Mouse (Mus musculus) midbrain, embryonic 10.5 days (tissue): ENCODE measurements around the gene Brwd1. TPM values are rescaled to one million over a fixed set of nuclear protein-coding genes. Genes with fewer than 3 reads are reported as not detected.

ENCODE experiments used
- DNase-seq: peaks from one replicate; pipeline ENCODE4 v3.0.0-alpha.2; 2017; ENCODE audit warnings: low spot score
- H3K27ac ChIP-seq: fragments of 300-500 bp; sonication (generic); replicated peaks from 2 replicates; pipeline ENCODE4 v1.5.1; 2016; ENCODE audit warnings: mild to moderate bottlenecking
- H3K27me3 ChIP-seq: fragments of 300-500 bp; sonication (generic); 2 replicates; pipeline ENCODE4 v1.6.1; 2016; ENCODE audit warnings: low read depth, mild to moderate bottlenecking; ENCODE audit not compliant: poor library complexity, severe bottlenecking
- H3K36me3 ChIP-seq: fragments of 300-500 bp; sonication (generic); 2 replicates; pipeline ENCODE4 v1.6.1; 2016; ENCODE audit warnings: mild to moderate bottlenecking, moderate library complexity
- H3K4me1 ChIP-seq: fragments of 300-500 bp; sonication (generic); 2 replicates; pipeline ENCODE4 v1.6.1; 2016
- H3K4me3 ChIP-seq: fragments of 300-500 bp; sonication (generic); 2 replicates; pipeline ENCODE4 v1.5.1; 2016; ENCODE audit warnings: mild to moderate bottlenecking, moderate library complexity
- H3K9me3 ChIP-seq: fragments of 300-500 bp; sonication (generic); replicated peaks from 2 replicates; pipeline ENCODE4 v1.6.1; 2016; ENCODE audit warnings: mild to moderate bottlenecking
- WGBS: fragments of 180-500 bp; shearing (Covaris S2); methylation state at CpG from one replicate; pipeline ENCODE4 v1.1.7; 2016; 5-methylcytosine and 5-hydroxymethylcytosine counted together
- polyA plus RNA-seq: library from polyadenylated mRNA; unstranded; fragments of >200 nt; fragmentation: Nextera tagmentation; extraction: Ambion mirVana; gene quantifications from 2 replicates; pipeline ENCODE4 v1.2.1, GENCODE M21; 2016

Gene Brwd1
- polyA plus RNA-seq, 1 experiment from 2014 or later = 133 TPM

- Histone ChIP-seq H3K36me3 (no peaks in the 10 kb centered on the region), H3K27me3 (no peaks in the 10 kb centered on the region), H3K4me3 (no peak overlapping the region), H3K9me3 (no peaks in the 10 kb centered on the region), H3K4me1 (no peaks in the 10 kb centered on the region), H3K27ac (no peak overlapping the region)
- no peak for DNase-seq
- WGBS = 86% methylated on average over 5 of the region's 5 CpGs
Measured at GRCm38 (mm10) chr16:96095966-96096365, 13.6 kb upstream of the Brwd1 start.

DNA sequence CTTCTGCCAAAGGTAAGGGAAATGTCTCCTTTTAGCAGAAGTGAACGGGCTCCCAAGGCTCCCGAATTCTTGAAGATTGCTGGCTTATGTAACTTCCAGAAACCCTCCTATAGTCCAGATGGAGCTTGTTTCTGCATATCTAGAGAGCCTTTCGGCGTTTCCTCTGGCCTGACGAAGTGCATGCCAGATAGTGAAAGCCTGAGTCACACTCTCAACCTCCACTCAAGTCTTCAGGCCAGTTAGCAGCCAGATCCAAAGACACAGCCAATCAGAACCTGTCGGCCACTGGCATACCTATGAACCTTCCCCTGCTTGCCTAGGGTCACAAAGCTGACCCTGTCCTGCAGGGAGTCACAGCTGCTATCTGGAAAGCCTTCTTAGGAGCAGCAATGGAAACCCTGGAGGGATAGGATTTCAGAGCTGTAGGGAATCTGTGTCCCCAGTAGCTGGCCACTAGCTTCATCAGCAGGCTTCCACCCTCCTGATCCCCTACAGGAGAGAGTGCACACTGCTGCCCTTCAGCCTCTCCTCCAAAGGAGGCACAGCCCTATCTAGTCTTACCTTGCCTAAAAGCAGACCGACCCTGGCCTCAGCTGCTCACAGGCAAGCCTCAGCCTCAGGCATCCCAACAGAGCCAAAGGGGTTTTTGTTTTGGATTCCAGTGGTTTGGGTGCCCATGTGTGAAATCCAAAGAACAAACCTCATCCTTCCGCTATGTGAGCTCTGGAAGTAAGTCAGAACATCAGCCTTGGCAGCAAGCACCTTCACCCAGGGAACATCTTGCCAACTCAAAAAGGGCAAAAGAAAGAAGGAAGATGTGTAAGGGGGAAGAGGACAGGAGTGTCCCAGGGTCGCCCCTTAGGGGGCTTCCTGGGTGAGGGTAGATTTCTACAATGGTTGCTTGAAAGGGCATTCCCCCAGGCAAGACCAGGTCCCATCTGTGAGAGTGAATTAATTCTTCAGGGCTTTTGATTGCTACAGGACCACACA lies 9.5 kb upstream of the Brwd1 start:
- no peaks in the 10 kb centered on the region for H3K9me3 ChIP-seq
- H3K4me1 ChIP-seq = no peaks in the 10 kb centered on the region; the same call in 1 of the 2 replicates
- no peak overlapping the region for H3K4me3 ChIP-seq
- H3K27ac ChIP-seq = no peak overlapping the region
- WGBS = 65% methylated on average over 9 of the region's 9 CpGs
- DNase-seq = no peak
- no peaks in the 10 kb centered on the region for H3K36me3 ChIP-seq
- H3K27me3 ChIP-seq = no peaks in the 10 kb centered on the region

DNA sequence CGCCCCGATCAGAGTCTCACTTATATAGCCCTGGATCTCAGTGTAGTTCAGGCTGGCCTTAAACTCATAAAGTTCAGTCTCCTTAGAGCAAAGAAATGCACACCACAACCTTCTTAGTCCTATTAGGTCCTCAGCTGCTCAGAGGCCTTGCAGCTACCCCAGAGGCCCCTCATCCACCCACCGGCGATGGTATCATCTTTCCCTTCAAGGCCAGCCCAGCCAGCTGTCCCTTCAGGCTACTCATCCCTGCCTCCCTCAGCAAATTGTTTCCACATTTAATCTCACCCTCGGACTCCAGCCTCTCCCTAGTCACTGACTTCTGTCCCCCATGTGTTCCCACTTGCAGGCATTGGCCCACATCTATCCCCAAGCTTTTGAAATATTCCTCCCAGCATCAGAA lies 5.8 kb upstream of the Brwd1 start:
- WGBS = 76% methylated on average over 5 of the region's 5 CpGs
- DNase-seq = no peak

DNA sequence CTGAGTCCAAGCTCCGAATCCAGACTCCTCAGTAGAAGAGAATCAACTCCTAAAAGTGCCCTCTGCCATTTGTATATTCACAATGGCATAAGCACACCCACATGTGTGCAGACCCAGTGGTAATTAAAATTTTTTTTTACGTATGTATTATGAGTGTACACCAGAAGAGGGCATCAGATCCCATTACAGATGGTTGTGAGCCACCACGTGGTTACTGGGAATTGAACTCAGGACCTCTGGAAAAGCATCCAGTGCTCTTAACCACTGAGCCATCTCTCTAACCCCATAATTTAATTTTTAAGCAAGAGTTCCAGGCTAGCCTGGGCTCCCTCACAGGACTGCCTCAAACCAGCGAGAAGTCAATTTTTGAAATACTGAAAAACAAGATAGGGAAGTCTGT lies 5.1 kb upstream of the Brwd1 start:
- 75% methylated on average over 4 of the region's 4 CpGs for WGBS
- no peaks in the 10 kb centered on the region for H3K9me3 ChIP-seq

More for the DNA sequence above, 5.8 kb upstream of the Brwd1 start:
- Histone ChIP-seq H3K36me3 (no peaks in the 10 kb centered on the region), H3K27me3 (no peaks in the 10 kb centered on the region), H3K27ac (no peak overlapping the region), H3K9me3 (no peaks in the 10 kb centered on the region), H3K4me1 (peaks cover 9% of the 10 kb centered on the region), H3K4me3 (no peak overlapping the region)

DNA sequence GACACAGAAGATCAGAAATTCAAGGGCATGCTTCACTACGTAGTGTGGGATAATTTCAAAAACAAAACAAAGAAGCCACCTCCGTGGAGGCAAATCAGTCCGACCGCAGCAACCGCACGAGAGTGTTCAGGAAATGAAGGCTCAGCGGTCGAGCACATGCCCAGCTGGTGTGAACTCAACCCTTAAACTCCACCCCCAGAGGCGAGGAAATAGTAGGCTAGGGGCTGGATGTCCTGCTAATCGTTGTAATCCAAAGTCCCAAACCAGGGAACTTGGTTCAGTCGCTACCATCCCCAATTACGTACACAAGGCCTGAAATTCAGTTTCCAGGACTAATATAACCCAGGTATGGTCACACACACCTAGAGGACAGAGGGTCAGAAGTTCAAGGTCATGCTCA lies 4.7 kb upstream of the Brwd1 start:
- Histone ChIP-seq H3K27ac (no peak overlapping the region), H3K4me1 (peaks cover 14% of the 10 kb centered on the region), H3K4me3 (no peak overlapping the region), H3K36me3 (no peaks in the 10 kb centered on the region), H3K9me3 (no peaks in the 10 kb centered on the region), H3K27me3 (no peaks in the 10 kb centered on the region)
- DNase-seq = no peak
- 85% methylated on average over 12 of the region's 12 CpGs for WGBS

More for the DNA sequence above, 5.1 kb upstream of the Brwd1 start:
- no peak for DNase-seq
- Histone ChIP-seq H3K27me3 (no peaks in the 10 kb centered on the region), H3K4me1 (peaks cover 14% of the 10 kb centered on the region), H3K27ac (no peak overlapping the region), H3K4me3 (no peak overlapping the region), H3K36me3 (no peaks in the 10 kb centered on the region)

- peaks cover 22% of the 10 kb centered on the region for H3K4me1 ChIP-seq
- H3K27ac ChIP-seq = no peak overlapping the region
- H3K9me3 ChIP-seq = no peaks in the 10 kb centered on the region
- no peaks in the 10 kb centered on the region for H3K27me3 ChIP-seq
- peaks cover 6% of the 10 kb centered on the region for H3K36me3 ChIP-seq
- H3K4me3 ChIP-seq = no peak overlapping the region
- DNase-seq = no peak
Measured at GRCm38 (mm10) chr16:96085597-96085996, 3.3 kb upstream of the Brwd1 start.

DNA sequence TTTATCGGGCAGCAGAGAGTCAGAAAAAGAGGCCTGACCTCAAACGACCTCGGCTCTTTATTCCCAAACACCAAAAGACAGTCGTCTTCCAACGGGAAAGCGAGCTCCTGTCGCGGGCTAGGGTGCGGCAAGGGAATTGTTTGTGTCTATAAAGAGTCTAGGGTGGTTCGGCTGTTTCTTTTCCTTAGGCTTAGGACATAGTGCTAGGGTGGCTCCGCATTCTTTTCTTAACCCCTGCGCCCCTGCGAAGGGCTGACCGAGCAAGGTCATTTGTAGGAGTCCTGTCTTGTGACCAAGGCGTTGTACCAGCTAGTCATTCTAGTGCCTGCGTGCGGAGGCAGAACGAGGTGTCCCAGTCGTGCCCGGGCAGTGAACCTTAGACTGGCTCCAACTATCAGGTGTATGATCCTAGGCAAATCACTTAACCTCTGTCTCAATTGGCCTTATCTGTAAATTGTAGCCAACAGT lies 887 bp upstream of the Brwd1 start:
- H3K4me3 ChIP-seq = peak overlapping the region; percentile 78
- H3K27me3 ChIP-seq = no peaks in the 10 kb centered on the region
- WGBS = 4% methylated on average over 20 of the region's 20 CpGs
- no peak for DNase-seq
- H3K9me3 ChIP-seq = no peaks in the 10 kb centered on the region
- peak overlapping the region; percentile 97 for H3K27ac ChIP-seq
- peaks cover 29% of the 10 kb centered on the region for H3K36me3 ChIP-seq
- H3K4me1 ChIP-seq = peaks cover 26% of the 10 kb centered on the region

GRCm38 (mm10) chr16:96081742-96082241 lies 534 bp downstream of the Brwd1 start:
- H3K27ac ChIP-seq = peak overlapping the region; percentile 97
- under 1% methylated on average over 55 of the region's 68 CpGs for WGBS

DNA sequence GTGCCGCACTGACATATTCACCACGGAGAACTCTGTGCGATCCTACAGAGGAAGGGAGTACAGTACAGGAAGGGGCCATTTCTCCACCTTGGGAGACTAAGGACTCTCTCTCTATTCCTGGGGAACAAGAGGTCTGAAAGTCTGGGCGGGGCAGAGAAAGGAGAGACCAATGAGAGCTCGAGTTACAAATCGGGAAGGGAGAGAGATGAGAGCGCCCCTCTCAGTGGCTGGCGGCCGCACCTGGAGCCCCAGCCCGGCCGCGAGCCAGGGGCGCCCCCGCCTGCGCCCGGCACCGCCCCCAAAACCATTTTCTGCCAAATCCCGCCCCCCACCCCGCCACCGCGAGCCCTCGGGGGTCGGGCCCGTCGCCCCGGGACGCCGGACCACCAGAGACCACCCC lies 995 bp downstream of the Brwd1 start:
- H3K36me3 ChIP-seq = peaks cover 46% of the 10 kb centered on the region
- H3K4me1 ChIP-seq = peaks cover 26% of the 10 kb centered on the region
- WGBS = 3% methylated on average over 15 of the region's 28 CpGs
- DNase-seq = peak; percentile 87
- no peaks in the 10 kb centered on the region for H3K27me3 ChIP-seq
- H3K4me3 ChIP-seq = peak overlapping the region; percentile 78
- peak overlapping the region; percentile 97 for H3K27ac ChIP-seq
- no peaks in the 10 kb centered on the region for H3K9me3 ChIP-seq

More at GRCm38 (mm10) chr16:96081742-96082241, 534 bp downstream of the Brwd1 start:
- peak overlapping the region; percentile 78 for H3K4me3 ChIP-seq
- no peak for DNase-seq
- H3K27me3 ChIP-seq = no peaks in the 10 kb centered on the region
- peaks cover 44% of the 10 kb centered on the region for H3K36me3 ChIP-seq
- peaks cover 26% of the 10 kb centered on the region for H3K4me1 ChIP-seq
- no peaks in the 10 kb centered on the region for H3K9me3 ChIP-seq

- H3K4me3 ChIP-seq = peak overlapping the region; percentile 78; the same call in 1 of the 2 replicates
- H3K4me1 ChIP-seq = peaks cover 26% of the 10 kb centered on the region
- no peak overlapping the region for H3K27ac ChIP-seq
- no peak for DNase-seq
- no peaks in the 10 kb centered on the region for H3K27me3 ChIP-seq
- 91% methylated on average over 7 of the region's 7 CpGs for WGBS
- H3K36me3 ChIP-seq = peaks cover 55% of the 10 kb centered on the region
- H3K9me3 ChIP-seq = no peaks in the 10 kb centered on the region
Measured at GRCm38 (mm10) chr16:96080524-96080923, 1.8 kb downstream of the Brwd1 start.

- peaks cover 98% of the 10 kb centered on the region for H3K36me3 ChIP-seq
- H3K9me3 ChIP-seq = no peaks in the 10 kb centered on the region
- no peak overlapping the region for H3K4me3 ChIP-seq
- no peaks in the 10 kb centered on the region for H3K4me1 ChIP-seq
- WGBS = 98% methylated on average over 6 of the region's 6 CpGs
- H3K27ac ChIP-seq = no peak overlapping the region
- no peak for DNase-seq
- H3K27me3 ChIP-seq = no peaks in the 10 kb centered on the region
Measured at GRCm38 (mm10) chr16:96068364-96068763, 14.0 kb downstream of the Brwd1 start.

DNA sequence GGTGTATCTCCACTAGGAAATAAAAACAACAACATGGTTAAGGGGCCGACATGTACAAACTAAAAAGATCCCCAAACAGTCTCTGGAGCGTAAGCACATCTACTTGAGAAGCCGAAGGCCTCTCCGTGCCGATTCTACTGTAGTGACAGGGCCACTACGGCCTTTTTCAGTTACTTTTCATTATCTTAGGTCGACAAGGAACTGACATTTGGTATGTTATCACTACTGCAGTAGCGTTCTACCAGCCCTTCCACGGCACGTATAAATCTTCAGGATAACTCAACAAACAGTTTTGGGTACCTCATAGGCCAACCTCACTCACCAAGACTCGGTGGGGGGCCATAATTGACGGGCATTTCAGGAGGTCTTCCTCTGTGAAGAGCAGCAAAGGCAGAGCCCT lies 16.2 kb downstream of the Brwd1 start:
- WGBS = 93% methylated on average over 12 of the region's 12 CpGs
- Histone ChIP-seq H3K4me1 (no peaks in the 10 kb centered on the region), H3K27ac (no peak overlapping the region), H3K4me3 (no peak overlapping the region), H3K27me3 (no peaks in the 10 kb centered on the region), H3K9me3 (no peaks in the 10 kb centered on the region), H3K36me3 (peaks cover 98% of the 10 kb centered on the region)
- DNase-seq = no peak

DNA sequence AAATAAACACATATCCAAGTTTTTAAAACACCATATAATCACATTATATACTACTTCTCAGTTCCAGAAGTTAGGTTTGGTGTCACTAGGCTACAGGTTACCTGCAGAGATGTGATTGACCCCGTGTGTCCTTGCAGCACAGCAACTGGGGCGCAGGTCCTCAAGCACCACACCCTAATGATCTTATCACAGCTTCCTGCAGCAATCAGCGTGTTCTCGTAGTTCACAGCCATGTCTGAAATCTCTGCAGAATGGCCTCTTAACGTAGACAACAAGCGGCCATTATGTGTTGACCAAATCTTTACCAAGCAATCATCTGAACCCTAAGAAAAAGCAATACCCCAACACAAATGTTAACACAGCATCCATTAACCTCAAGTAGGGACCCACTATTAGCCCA lies 17.7 kb downstream of the Brwd1 start:
- WGBS = 96% methylated on average over 6 of the region's 6 CpGs
- no peaks in the 10 kb centered on the region for H3K4me1 ChIP-seq
- no peak overlapping the region for H3K4me3 ChIP-seq
- peaks cover 100% of the 10 kb centered on the region for H3K36me3 ChIP-seq
- no peak overlapping the region for H3K27ac ChIP-seq
- no peak for DNase-seq
- no peaks in the 10 kb centered on the region for H3K27me3 ChIP-seq
- no peaks in the 10 kb centered on the region for H3K9me3 ChIP-seq
